Mouse (Mus musculus): ENCODE results near the gene Ptrh2. TPM values are rescaled to one million over a fixed set of nuclear protein-coding genes. Genes with fewer than 3 reads are reported as not detected.

Ptrh2 gene
- 8.1 and 9.2 TPM in 2 replicates for total RNA-seq (2014; rRNA removed)
- 5.0 and 5.2 TPM in 2 replicates for polyA plus RNA-seq (2012; rRNA removed)

- H3K27me3 ChIP-seq (ENCODE audit: control insufficient read depth, insufficient read depth, low read length), result no peaks in the 10 kb centered on the region
- no peak for TF ChIP-seq CTCF (IDR thresholded peaks at IDR 0.05; ENCODE audit: low read depth, low read length)
- TF ChIP-seq POLR2A (IDR thresholded peaks at IDR 0.05; ENCODE audit: extremely low read depth, insufficient read depth, low read length), result peak; percentile 70; the same call in 1 of the 2 replicates
- H3K27ac ChIP-seq (replicated peaks; ENCODE audit: insufficient read depth, low read depth, low read length), result peak within 1 kb of the TSS; percentile 92
- no peaks in the 10 kb centered on the region for H3K36me3 ChIP-seq (ENCODE audit: control insufficient read depth, insufficient read depth, low read length)
- WGBS, result under 1% methylated on average over 56 of the region's 56 CpGs
- peak within 1 kb of the TSS; percentile 88 for H3K4me3 ChIP-seq (ENCODE audit: insufficient read depth, low read depth, low read length)
- peak; percentile 91 for DNase-seq (ENCODE audit: extremely low read depth, low read depth, low spot score)
- peaks cover 7% of the 10 kb centered on the region; the same call in 1 of the 2 replicates for H3K79me2 ChIP-seq (ENCODE audit: control insufficient read depth, insufficient read depth, low read length)
- H3K9ac ChIP-seq (ENCODE audit: low read depth, low read length), result peak within 1 kb of the TSS; percentile 88
- H3K4me1 ChIP-seq (ENCODE audit: control insufficient read depth, insufficient read depth, low read length), result peaks cover 12% of the 10 kb centered on the region; the same call in 1 of the 2 replicates
Observed at GRCm38 (mm10) chr11:86683395-86684125, at the start of gene Ptrh2, which contains the start of gene Vmp1. TSS of gene Ptrh2 (plus strand) at chr11:86683985. TSS of gene Vmp1 (minus strand) at chr11:86683836.

GRCm38 (mm10) chr11:86634396-86634795 is 49.4 kb upstream of the Ptrh2 start:
- Histone ChIP-seq H3K27me3 (ENCODE audit: control insufficient read depth, insufficient read depth, low read length) (no peaks in the 10 kb centered on the region), H3K4me1 (ENCODE audit: control insufficient read depth, insufficient read depth, low read length) (peaks cover 12% of the 10 kb centered on the region; the same call in 1 of the 2 replicates), H3K27ac (replicated peaks; ENCODE audit: insufficient read depth, low read depth, low read length) (no peak overlapping the region), H3K36me3 (ENCODE audit: control insufficient read depth, insufficient read depth, low read length) (peaks cover 22% of the 10 kb centered on the region), H3K79me2 (ENCODE audit: control insufficient read depth, insufficient read depth, low read length) (peaks cover 8% of the 10 kb centered on the region; the same call in 1 of the 2 replicates), H3K9ac (ENCODE audit: low read depth, low read length) (no peak overlapping the region), H3K4me3 (ENCODE audit: insufficient read depth, low read depth, low read length) (no peak overlapping the region)
- 71% methylated on average over 6 of the region's 6 CpGs for WGBS
- DNase-seq (ENCODE audit: extremely low read depth, low read depth, low spot score), result no peak
- TF ChIP-seq CTCF (IDR thresholded peaks at IDR 0.05; ENCODE audit: low read depth, low read length) (no peak), POLR2A (IDR thresholded peaks at IDR 0.05; ENCODE audit: extremely low read depth, insufficient read depth, low read length) (no peak)

GRCm38 (mm10) chr11:86637697-86638096 is 46.1 kb upstream of the Ptrh2 start:
- DNase-seq (ENCODE audit: extremely low read depth, low read depth, low spot score), result peak; percentile 90
- no peak for TF ChIP-seq CTCF (IDR thresholded peaks at IDR 0.05; ENCODE audit: low read depth, low read length)
- Histone ChIP-seq H3K36me3 (ENCODE audit: control insufficient read depth, insufficient read depth, low read length) (peaks cover 20% of the 10 kb centered on the region), H3K27ac (replicated peaks; ENCODE audit: insufficient read depth, low read depth, low read length) (no peak overlapping the region), H3K9ac (ENCODE audit: low read depth, low read length) (no peak overlapping the region), H3K79me2 (ENCODE audit: control insufficient read depth, insufficient read depth, low read length) (peaks cover 4% of the 10 kb centered on the region; the same call in 1 of the 2 replicates), H3K4me3 (ENCODE audit: insufficient read depth, low read depth, low read length) (no peak overlapping the region), H3K4me1 (ENCODE audit: control insufficient read depth, insufficient read depth, low read length) (peaks cover 9% of the 10 kb centered on the region; the same call in 1 of the 2 replicates), H3K27me3 (ENCODE audit: control insufficient read depth, insufficient read depth, low read length) (no peaks in the 10 kb centered on the region)
- WGBS, result 9% methylated on average over 2 of the region's 2 CpGs

DNA sequence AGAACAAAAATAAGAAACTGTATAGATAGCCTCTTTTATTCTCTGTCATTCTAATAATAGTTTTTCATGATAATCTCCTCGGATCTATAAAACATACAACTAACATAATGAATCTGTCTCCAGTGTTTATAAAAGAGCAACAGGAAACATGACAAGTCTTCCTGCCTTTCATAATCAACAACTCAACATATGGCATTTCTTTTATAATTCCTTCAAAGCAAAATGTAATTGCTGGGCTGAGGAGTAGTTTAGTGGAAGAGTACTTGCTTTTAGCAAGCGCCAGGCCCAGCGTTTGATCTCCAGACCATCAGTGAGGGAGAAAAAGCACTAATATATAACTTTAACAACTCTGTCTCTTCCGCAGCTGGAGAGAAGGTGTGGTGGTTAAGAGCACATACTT is 42.1 kb upstream of the Ptrh2 start:
- peaks cover 25% of the 10 kb centered on the region for H3K36me3 ChIP-seq (ENCODE audit: control insufficient read depth, insufficient read depth, low read length)
- no peaks in the 10 kb centered on the region for H3K27me3 ChIP-seq (ENCODE audit: control insufficient read depth, insufficient read depth, low read length)
- 78% methylated on average over 4 of the region's 4 CpGs for WGBS
- no peak overlapping the region for H3K9ac ChIP-seq (ENCODE audit: low read depth, low read length)
- H3K27ac ChIP-seq (replicated peaks; ENCODE audit: insufficient read depth, low read depth, low read length), result no peak overlapping the region
- TF ChIP-seq CTCF (IDR thresholded peaks at IDR 0.05; ENCODE audit: low read depth, low read length) (no peak), POLR2A (IDR thresholded peaks at IDR 0.05; ENCODE audit: extremely low read depth, insufficient read depth, low read length) (no peak)
- DNase-seq (ENCODE audit: extremely low read depth, low read depth, low spot score), result no peak
- H3K4me1 ChIP-seq (ENCODE audit: control insufficient read depth, insufficient read depth, low read length), result peaks cover 9% of the 10 kb centered on the region; the same call in 1 of the 2 replicates
- peaks cover 7% of the 10 kb centered on the region; the same call in 1 of the 2 replicates for H3K79me2 ChIP-seq (ENCODE audit: control insufficient read depth, insufficient read depth, low read length)
- H3K4me3 ChIP-seq (ENCODE audit: insufficient read depth, low read depth, low read length), result no peak overlapping the region

GRCm38 (mm10) chr11:86644553-86644952 is 39.2 kb upstream of the Ptrh2 start:
- Histone ChIP-seq H3K36me3 (ENCODE audit: control insufficient read depth, insufficient read depth, low read length) (peaks cover 30% of the 10 kb centered on the region), H3K27ac (replicated peaks; ENCODE audit: insufficient read depth, low read depth, low read length) (no peak overlapping the region), H3K4me3 (ENCODE audit: insufficient read depth, low read depth, low read length) (no peak overlapping the region), H3K79me2 (ENCODE audit: control insufficient read depth, insufficient read depth, low read length) (peaks cover 6% of the 10 kb centered on the region; the same call in 1 of the 2 replicates), H3K9ac (ENCODE audit: low read depth, low read length) (no peak overlapping the region), H3K4me1 (ENCODE audit: control insufficient read depth, insufficient read depth, low read length) (no peaks in the 10 kb centered on the region), H3K27me3 (ENCODE audit: control insufficient read depth, insufficient read depth, low read length) (no peaks in the 10 kb centered on the region)
- TF ChIP-seq CTCF (IDR thresholded peaks at IDR 0.05; ENCODE audit: low read depth, low read length) (no peak), POLR2A (IDR thresholded peaks at IDR 0.05; ENCODE audit: extremely low read depth, insufficient read depth, low read length) (no peak)
- DNase-seq (ENCODE audit: extremely low read depth, low read depth, low spot score), result no peak
- 96% methylated on average over 4 of the region's 4 CpGs for whole genome bisulfite sequencing

All from liver, adult 2 months (tissue).